Mouse (Mus musculus) heart, postnatal 0 days (tissue): Measurements from ENCODE around the gene Pou2f1.

Experiments
- CTCF ChIP-seq: IDR thresholded peaks from 2 replicates; pipeline ENCODE4 v1.5.1; 2016; ENCODE audit warnings: antibody characterized with exemption, control low read depth, low read depth
- EP300 ChIP-seq: IDR thresholded peaks from 2 replicates; pipeline ENCODE4 v1.6.1; 2016; ENCODE audit warnings: antibody characterized with exemption, low read depth

GRCm38 (mm10) chr1:165843586-165843985 is 158.9 kb downstream of the Pou2f1 start:
- no peak for TF ChIP-seq CTCF
- TF ChIP-seq EP300 = no peak
